Mouse (Mus musculus): ENCODE measurements around the gene Tbc1d8.

DNA sequence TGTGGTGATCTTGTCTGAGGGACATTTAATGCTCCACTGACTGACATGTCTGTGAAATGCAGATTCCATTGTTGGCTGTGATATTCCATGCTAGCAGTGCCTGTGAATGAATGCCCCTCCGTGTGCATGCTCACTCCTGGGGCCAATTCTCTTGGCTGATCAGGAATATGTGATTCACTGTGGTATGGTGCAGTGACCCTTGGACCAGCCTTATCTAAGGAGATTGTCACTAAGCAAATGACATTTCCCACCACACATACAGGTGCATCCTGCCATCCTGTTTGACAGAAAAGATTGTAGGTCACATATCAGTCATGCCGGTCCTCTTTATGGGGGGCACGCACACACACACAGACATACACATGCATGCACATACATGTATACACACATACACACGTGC lies 146.1 kb downstream of the Tbc1d8 start:
- TF ChIP-seq CTCF (IDR thresholded peaks at IDR 0.05; ENCODE audit: low read depth) = no peak
- no peak for TF ChIP-seq EP300 (optimal IDR thresholded peaks at IDR 0.05)
